Mouse (Mus musculus): Measurements from ENCODE around the gene Fhl3.
"Not testable (repeated sequence)": the region's sequence is repeated elsewhere in the genome, so short reads cannot be mapped to it uniquely, and the experiment has no call there.

The Fhl3 gene

DNA sequence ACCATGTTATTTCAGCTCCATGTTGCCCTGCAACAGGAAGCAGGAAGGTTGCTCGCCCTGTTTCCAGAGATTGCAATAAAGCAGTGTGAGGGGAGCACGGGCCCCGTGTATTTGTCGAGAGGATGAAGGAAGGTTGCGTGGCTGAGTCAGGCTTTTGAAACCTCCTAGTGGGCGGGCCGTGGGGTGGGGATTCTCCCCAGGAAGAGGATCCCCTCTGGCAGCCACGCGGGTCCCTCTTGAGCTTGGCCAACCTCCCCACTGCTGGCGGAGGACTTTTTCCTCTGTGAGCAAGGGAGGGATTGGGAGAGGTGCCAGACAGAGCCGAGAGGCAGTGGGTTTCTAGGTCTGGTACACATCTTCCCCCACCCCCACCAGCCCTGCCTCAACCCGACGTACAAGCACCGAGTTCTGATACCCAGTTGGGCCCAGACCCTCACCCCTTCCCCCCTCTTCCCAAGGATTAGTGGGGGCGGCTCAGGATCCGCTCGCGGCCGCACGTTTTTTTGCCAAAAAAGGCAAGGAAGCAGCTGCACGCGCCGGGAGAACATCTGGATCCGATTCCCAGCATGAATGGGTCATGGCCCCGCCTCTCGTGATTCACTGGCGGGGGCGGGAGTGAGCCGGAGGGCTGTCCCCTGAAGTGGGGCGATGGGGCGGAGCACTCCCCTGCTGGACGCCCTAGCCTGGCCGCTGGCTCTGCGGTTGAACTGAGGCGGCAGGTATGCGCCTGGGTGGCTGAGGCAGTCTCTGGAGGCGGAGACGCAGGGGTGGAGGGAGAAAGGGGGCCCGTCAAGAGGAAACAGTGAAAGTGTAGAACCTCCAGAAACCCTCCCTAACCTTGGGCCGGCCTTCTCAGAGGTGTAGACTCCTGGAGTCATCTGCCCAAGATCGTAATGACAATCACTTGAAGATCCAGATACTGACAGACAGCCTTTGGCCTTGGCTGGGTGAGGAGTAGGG is 8.3 kb downstream of the Fhl3 start:
- DNase-seq (ENCODE audit: low spot score in 2 of 2) = peak; percentile 94

DNA sequence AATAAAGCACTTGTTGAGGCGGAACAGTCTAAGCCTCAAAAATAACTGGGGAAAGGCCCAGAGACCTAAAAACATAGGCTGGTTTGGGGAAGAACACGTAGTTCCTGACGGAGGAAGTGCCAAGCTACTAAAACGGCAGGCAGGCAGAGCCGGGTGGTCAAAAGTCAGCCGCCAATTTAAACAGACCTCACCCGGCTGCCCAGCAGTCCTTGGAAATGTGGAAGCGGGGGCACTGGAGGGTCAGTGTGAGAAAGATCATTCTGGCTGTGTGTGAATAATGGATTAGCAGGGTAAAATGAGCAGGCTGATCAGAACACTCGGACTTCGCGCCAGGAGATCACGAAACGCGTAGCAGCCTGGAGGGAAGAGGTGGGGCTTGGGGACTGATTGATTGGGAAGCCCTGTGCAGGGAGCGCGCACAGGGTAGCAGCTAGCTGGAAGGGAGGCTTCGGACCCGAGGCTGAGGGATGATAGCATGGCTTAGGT is 9.5 kb downstream of the Fhl3 start:
- peak; percentile 46 to 52 for DNase-seq (ENCODE audit: low spot score in 2 of 2)

DNA sequence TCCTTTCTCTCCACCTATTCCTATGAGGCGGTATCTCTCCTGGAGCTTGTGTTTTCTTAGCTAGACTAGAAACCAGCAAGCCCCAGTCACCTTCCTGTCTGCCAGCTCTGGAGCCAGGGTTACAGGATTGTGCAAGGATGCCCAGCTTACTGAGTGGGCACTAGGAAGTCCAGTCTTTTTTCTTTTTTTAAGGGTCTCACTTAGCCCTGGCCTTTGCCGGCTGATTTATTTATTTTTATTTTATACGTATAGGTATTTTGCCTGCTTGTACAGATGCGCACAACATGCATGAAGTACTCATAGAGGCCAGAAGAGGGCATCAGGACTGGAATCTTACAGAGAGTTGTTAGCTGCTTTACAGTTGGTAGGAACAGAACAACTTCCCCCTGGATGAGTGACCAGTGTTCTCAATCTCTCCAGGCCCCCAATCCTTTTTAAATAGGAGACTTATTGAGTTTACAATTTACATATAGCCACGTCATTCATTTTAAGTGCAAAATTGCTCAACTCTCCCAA is 10.3 kb downstream of the Fhl3 start:
- peak; percentile 41 to 50 for DNase-seq (ENCODE audit: low spot score in 2 of 2)

DNA sequence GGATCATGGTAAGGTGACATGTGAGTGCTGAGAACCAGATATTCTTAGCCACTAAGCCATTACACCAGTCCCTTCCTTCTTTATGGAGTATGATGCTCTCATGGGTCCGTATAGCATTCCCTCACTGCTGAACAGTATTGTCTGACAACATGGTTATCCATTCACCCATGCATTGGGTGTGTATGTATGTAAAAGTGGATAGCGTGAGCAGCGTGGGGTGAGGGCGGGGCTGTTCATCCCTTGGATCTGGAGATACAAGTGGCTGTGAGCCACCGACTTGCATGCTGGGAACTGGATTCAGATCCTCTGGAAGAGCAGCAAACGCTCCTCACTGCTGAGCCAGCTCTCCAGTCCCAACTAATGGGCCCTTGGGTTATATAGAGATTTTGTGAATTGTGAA is 12.1 kb downstream of the Fhl3 start:
- no peak for DNase-seq (ENCODE audit: low spot score in 2 of 2)

DNA sequence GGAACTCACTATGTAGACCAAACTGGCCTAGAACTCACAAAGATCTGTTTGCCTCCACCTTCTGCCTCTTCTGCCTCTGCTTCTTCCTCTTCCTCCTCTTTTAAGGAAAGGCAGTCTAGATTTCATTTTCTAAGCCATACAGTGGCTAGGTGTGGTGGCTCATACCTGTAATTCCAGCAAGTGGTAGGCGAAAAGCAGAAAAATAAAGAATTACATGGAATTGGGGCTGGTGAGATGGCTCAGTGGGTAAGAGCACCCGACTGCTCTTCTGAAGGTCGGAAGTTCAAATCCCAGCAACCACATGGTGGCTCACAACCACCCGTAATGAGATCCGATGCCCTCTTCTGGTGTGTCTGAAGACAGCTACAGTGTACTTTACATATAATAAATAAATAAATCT is 13.3 kb downstream of the Fhl3 start:
- not testable (repeated sequence) for DNase-seq (ENCODE audit: low spot score in 2 of 2)

DNA sequence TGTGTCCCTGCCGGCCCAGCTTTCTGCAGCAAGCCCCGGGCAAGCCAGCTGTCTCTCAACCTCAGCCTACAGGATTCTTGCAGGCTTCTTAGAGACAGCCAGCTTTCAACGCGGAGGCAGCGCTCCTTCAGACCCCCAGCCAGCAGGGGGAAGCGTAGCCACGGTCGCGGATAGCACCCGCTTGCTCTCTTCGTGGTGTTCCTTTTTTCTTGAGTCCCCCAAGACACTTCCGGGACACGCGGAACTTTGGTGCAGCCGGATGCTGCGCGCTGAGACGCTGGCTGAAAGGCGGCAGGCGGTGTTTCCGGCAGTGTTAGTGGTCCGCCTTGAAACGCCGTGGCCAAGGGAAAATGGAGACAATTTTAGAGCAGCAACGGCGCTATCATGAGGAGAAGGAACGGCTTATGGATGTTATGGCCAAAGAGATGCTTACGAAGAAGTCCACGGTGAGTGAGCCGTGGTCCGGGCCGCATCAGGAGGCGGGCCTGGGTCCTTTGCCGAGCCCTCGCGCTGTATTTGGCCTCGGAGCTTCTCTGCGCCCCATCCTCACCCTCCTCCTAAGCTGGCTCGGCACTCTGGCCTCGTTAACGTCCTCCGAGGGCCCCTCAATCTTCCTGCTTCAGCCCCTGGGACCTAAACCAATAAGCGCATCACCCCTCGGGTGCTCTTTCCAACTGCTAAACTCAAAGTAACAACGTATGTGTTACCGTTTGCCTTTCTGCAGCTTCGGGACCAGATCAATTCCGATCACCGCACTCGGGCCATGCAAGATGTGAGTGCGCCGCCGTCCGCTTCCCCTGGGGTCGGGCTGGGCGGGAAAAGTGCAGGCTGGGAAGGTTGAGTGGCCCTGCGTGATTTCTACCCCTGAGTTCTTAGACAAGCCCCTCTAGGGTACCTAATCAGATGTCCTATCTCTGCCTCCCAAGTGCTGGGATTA is 14.3 kb downstream of the Fhl3 start, which contains the start of gene Sf3a3:
Gene Sf3a3, plus strand, starts transcription at position 232 of the 937 bp plus-strand sequence.
- peak; percentile 92 to 94 for DNase-seq (ENCODE audit: low spot score in 2 of 2)

DNA sequence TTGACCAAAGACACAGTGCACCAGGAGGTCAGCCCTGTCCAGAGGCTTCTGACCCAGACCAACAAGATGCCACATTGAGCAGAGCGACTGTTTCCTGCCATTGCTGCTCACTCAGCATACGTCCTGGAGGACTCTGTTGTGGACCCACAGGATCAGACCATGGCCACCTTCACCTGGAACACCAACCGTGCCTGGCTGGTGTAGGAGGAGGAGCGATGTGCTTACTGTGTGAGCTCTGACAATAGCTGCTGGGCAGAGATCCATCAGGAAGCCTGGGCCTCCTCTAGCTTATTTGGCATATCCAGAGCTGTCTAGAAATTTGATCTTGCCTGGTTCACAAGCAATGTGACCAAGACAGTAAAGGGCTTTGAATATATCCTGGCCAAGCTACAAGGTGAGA is 18.6 kb downstream of the Fhl3 start:
- no peak for DNase-seq (ENCODE audit: low spot score in 2 of 2)

DNA sequence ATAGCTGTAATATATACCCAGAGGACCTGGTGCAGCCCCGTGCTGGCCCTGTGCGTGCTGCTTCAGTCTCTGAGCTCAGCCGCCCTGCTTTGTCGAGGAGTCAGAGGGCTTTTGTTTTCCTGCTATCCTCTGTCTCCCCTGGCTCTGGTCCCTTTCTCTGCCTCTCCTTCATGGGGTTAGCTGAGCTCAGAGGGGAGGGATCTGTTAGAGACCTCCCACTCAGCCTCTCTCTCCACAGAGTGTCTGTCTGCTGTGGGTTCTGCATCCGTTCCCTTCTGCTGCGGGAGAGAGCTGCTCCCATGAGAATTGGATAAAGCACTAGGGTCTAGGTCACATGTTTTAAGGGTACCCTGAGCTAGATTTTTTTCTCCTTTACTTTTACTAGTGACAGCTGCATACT is 25.6 kb downstream of the Fhl3 start:
- DNase-seq (ENCODE audit: low spot score in 2 of 2) = no peak

DNA sequence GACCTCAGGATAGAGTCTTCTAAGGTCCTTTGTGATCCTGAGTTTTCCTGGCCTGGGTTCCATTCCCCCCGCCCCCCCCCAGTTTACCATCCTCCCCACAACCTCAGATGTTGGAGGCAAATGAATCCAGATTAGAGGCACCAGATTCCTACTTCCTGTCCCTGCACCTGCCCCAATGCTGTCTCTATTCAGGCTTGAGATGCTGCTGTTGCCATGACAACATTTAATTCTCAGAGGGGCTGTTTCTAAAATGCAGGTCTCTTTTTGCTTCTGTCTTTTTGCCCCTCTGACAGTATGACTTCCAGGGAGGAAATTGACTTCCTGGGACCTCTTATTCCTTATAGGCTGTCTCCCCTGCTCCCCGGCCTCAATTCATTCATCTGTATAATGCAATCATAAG is 36.5 kb downstream of the Fhl3 start:
- DNase-seq (ENCODE audit: low spot score in 2 of 2) = no peak

DNA sequence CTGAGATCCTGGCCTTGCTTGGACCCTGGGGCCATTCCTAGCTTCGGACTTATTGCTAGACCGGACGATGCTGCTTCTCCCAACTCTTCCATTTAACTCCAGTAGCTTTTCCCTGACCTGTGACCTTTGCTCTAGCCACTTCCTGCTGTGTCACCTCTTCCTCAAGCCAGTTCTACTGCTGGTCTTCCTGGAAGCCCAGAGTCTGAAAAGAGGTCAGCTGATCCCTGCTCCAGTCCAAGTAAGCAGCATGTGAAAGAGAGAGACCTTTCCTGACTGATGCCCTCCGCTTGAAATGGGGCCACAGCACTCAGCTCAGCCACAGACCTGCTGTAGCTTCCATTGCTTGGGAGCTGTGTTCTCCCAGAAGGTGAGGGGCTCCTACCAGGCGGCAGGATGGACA is 37.0 kb downstream of the Fhl3 start:
- no peak for DNase-seq (ENCODE audit: low spot score in 2 of 2)

DNA sequence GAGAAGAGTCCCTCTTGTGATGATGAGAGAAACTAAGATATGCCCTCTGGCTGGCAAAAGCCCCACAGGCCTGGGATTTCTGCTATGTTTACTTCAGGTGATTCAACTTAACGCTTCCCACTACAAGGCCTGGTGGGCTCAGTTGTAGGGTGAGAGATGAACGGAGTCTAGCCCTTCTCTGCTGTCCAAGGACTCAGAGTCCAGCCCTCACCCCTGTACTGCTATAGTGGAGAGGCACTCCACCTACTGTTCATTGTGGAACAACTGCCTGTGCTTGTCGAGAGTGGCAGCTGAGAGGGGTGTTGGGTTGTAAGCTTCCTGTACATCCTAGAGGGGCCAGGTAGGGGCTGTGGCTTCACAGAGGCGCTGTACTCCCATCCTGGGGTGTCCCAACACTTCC is 37.5 kb downstream of the Fhl3 start:
- no peak for DNase-seq (ENCODE audit: low spot score in 2 of 2)

DNA sequence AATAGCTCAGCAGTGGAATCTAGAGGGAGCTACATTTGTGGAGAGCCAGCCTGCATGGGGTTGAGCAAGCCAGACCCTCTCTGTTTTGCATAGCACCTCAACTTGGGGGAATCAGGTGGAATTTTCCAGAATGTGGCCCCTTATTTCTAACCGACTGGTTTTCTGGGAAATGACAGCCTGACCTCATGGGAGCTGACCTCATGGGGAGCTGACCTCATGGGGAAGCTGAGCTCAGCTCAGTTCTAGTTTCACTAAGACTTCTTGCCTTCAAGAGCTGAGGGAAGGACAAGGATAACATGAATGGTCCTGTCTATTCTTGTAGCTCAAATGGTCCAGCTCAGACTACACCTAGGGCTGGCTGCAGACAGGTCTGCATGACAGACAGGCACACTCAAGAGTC is 38.3 kb downstream of the Fhl3 start:
- no peak for DNase-seq (ENCODE audit: low spot score in 2 of 2)

DNA sequence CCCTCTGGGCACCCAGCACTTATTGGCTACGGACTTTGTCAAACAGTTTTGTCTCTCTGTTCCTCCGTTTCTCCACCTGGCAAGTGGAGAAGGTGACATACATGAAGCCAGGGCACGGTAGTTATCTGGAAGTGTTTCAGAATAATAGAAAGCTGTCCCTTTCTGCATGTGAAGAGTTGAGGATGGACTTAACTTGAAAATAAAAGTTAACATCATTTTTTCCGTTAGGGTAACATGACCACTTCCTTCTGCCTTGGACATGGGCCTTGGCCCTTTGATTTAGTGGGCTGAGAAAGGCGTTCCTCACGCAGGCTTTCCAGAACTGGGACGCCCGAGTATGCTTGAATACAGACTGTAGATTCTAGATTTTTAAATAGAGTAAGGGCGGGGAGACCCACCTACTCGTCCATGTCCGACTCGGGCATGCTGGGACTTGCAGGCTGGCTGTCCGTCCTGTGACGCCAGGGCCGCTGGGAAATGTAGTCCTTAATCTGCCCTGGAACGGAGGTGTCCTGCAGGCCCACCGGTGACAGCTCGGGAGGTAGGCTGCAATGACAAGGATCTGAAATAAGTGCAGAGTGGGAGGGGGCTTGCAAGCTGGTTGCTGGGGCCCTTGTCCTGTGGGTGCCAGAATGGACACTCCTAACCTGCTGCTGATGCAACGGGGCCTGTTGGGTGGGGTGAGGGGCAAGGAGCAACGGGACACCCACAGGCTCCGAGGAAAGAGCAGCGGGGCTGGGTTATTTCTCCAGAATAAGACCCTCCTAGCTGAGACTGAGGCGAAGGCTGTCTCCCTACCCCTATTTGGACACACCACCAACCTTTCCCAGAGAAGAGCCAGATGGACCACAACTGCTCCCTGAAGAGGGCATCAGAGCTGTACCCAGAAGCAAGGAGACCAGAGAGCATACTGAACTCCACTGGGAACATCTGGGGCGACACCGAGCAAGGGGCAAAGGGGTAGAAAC is 41.2 kb downstream of the Fhl3 start, which contains the start of gene Inpp5b:
Gene Inpp5b, plus strand, starts transcription at position 475 of the 968 bp plus-strand sequence.
- peak; percentile 82 to 86 for DNase-seq (ENCODE audit: low spot score in 2 of 2)

DNA sequence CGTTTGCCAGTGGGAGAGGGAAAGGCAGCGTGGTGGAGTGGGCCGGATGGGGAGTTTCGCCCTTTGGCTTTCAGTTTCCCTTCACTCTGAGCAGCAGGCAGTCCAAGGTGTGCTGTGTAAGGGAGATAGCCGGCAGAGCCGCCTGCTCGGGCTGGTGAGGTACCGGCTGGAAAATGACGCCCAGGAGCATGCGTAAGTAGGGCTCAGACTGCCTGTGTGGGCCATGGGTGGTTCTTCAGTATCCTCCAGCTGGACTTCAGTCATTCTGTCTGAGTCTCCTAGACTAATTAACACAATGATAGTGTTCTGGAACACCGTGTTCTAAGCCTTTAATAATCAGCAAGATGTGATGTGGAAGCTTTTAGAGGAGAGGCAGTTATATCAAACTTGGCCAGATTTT is 42.3 kb downstream of the Fhl3 start:
- no peak for DNase-seq (ENCODE audit: low spot score in 2 of 2)

DNA sequence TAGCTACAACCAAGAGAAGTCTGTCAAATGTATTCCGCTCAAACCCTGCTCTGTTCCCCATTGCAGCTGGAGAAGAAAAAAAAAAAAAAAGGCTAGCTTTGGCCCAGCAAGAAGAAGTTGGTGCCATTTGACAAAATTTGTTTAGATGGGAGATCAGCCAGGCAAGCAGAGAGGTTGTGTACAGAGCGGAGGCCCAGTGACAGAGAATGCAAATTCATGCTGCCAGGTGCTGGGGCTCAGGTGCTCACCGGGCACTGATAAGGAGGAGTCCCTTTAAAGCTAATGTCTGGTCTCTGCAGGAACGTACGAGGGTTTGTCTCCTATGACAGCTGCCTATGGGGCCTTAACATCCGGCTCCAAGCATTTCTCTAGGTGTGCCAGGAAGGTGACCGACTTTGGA is 46.1 kb downstream of the Fhl3 start:
- no peak for DNase-seq (ENCODE audit: low spot score in 2 of 2)

DNA sequence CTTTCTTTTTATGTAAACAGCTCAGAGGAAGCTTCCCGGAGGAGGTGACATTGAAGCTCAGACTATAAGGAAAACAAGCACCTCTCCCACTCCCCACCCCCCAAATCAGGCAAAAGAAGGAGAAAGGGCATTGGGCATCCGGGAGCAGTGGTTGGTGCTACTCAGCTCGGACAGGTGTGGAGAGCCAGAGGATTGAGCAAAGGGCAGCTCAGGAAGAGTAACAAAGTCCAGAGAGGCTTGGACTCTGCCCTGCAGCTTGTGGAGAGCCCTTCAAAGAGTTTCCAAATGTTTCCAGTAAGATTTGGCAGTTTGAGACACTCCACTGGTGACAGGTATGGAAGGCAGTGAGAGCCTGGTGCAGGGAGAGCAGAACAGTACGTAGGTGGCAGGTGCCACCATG is 47.4 kb downstream of the Fhl3 start:
- DNase-seq (ENCODE audit: low spot score in 2 of 2) = no peak

DNA sequence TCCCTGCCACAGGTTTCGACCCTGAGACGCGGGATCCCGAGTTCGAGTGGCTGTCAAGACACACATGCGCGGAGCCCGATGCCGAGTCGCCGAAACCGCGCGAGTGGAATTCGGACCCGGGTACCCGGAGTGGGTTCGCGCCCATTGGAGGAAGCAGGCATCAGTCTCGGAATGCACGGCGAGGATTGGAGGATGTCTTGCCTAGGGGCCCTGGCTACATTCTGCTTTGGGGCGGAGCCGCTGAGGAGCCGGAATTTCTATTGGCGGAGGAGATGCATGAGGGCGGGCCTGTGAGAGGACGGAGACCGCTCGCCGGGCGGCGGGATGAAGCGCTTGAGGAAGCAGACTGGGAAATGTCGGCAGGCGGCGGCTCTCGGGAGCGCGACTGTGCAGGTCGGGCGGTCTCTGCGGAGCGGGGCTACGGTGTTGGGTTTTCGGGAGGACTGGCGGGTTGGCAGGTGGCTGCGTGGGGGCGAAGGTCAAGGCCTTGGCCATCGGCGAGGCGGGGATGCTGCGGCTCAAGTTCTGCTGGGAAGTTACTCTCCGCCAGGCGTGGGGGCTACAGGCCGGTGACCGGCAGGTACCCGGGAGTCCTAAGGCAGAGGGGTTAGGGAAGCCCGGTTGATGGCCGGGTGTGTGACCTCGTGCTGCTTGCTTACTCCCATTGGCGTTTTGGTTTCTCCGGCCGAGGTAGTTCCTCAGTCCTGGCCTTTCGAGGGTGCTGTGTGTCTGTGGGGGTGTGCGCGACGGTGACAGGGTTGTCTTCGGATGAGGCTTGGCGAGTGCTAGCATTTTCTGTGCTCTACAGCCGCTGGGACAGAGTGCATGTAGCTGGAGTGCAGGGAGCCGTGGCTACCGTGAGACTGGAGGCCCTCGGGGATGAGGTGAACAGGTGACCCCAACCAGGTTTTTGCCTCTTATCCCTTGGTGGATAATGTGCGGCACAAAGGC is 51.1 kb downstream of the Fhl3 start:
- DNase-seq (ENCODE audit: low spot score in 2 of 2) = peak; percentile 99 to 100

DNA sequence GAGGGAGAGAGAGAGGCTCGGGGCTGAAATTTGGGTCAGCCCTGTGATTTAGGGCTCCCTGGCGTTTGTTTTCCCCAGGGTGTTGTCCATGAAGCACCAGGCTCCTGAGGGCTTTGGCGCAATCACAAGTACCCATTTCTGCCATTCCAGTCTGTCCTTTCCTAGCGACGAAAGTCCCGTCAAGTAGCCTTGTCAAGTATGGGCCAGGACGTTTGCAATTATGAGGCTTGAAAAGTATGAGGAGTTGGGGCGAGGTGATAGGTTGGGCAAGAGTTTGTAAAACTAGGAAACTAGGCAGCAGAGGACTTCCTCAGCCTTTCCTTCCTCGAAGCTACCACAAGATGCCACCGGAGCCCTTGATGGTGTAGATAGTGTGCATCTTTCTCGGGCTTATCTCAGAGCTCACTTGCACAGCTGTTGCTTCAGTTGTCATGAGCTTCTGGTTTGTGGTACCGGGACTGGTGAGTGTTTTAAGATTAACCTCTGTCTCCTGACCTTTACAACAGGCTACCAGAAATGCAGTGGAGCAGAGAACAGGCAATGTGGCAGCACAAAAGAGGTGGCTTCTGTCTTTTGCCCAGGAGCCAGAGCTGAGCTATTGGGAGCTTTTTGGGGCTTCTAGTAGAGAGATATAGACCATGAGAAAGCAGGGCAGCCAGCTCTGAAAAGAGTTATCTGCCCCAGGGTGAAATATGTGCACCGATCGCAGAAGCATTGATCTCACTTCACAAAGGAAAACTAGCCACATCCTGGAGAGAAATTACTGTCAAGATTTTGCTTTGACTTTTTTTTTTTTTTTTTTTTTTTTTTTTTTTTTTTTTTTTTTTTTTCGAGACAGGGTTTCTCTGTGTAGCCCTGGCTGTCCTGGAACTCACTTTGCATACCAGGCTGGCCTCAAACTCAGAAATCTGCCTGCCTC is 52.0 kb downstream of the Fhl3 start:
- DNase-seq (ENCODE audit: low spot score in 2 of 2) = no peak
